ENCODE assay signal across 8 mouse cellular contexts in the genomic region with DNA sequence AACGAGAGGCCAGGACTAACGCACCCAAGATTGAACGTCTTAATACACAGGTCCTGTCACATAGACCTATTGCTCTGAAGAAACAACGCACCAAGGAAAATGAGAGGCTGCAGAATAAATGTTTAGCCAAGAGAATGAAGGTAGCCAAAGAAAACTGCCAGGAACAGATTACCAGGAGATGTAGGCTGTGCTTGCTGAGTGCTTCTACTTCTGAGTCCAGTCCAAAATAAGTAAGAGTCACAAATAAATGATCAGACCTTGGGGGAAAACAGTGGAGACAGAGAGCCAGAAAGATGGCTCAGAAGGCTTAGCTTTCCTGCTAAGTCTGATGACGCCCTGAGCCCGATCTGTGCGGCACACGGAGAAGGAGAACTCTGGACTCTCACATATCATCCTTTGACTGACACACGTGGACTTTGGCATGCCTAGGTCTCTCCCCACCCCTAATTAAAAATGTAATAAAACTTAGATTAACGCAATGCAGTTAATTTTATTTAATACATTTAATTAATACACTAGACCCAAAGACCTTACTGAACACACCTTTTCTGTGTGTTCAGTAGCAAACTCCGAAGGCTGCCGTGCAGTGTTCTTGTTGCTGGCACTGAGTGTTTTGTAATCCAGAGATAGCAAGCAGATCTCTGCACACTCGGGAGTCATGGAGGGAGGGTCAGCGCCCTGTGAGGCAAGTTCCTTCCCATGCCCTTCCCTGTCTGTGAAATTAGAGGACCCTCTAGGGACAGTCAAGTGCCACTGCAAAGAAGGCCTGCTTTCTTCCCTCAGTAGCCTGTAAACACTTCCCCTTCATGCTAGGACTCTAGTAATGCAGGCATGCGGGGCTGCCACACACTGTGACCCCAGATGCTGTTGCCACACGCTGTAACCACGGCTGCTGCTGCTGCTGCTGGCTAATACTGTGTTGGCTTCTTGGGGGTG. TPM values are rescaled to one million over a fixed set of nuclear protein-coding genes. Genes with fewer than 3 reads are reported as not detected.
DNase-seq lines count a peak whose midpoint lies in the region; ATAC-seq lines count a peak whose summit lies in the region.
"Had no signal": no experiment of that assay in that cellular context is flagged by ENCODE, and none has a peak within 500 bp of the region (broad histone marks: within the 10 kb centered on the region; RNA-seq: fewer than 3 reads in every experiment).

No protein-coding gene starts in this region.

- H3K4me1 ChIP-seq in kidney, embryonic 16.5 days (ENCODE audit: insufficient read depth, low read length), result peaks cover 13% of the 10 kb centered on the region
- H3K4me1 ChIP-seq in hindbrain, embryonic 11.5 days (replicated peaks; ENCODE audit: control insufficient read depth, insufficient read depth, low read length), result no peaks in the 10 kb centered on the region
- H3K4me1 ChIP-seq in neural tube, embryonic 15.5 days, result peaks cover 28% of the 10 kb centered on the region

- H3K9me3 ChIP-seq in kidney, embryonic 16.5 days (ENCODE audit: low read length), result no peaks in the 10 kb centered on the region
- no peaks in the 10 kb centered on the region for H3K9me3 ChIP-seq in hindbrain, embryonic 11.5 days (ENCODE audit: control insufficient read depth, low read length)
- H3K9me3 ChIP-seq in neural tube, embryonic 15.5 days (replicated peaks), result no peaks in the 10 kb centered on the region

- no peak overlapping the region for H3K4me3 ChIP-seq in kidney, embryonic 16.5 days (ENCODE audit: low read length)
- H3K4me3 ChIP-seq in hindbrain, embryonic 11.5 days (ENCODE audit: low read depth, low read length), result no peak overlapping the region
- H3K4me3 ChIP-seq in neural tube, embryonic 15.5 days (replicated peaks), result no peak overlapping the region

- H3K36me3 ChIP-seq in kidney, embryonic 16.5 days (ENCODE audit: insufficient read depth, low read length), result peaks cover 2% of the 10 kb centered on the region; the same call in 1 of the 2 replicates
- no peaks in the 10 kb centered on the region for H3K36me3 ChIP-seq in hindbrain, embryonic 11.5 days (ENCODE audit: control insufficient read depth, insufficient read depth, low read length)
- H3K36me3 ChIP-seq in neural tube, embryonic 15.5 days, result peaks cover 3% of the 10 kb centered on the region; the same call in 1 of the 2 replicates

- H3K9ac ChIP-seq in kidney, embryonic 16.5 days (replicated peaks; ENCODE audit: low read length), result no peak overlapping the region
- H3K9ac ChIP-seq in hindbrain, embryonic 11.5 days (ENCODE audit: low read depth, low read length), result no peak overlapping the region
- H3K9ac ChIP-seq in neural tube, embryonic 15.5 days (replicated peaks), result no peak overlapping the region

- no peaks in the 10 kb centered on the region for H3K27me3 ChIP-seq in kidney, embryonic 16.5 days (ENCODE audit: insufficient read depth, low read length)
- H3K27me3 ChIP-seq in hindbrain, embryonic 11.5 days (ENCODE audit: control insufficient read depth, insufficient read depth, low read length), result no peaks in the 10 kb centered on the region
- no peaks in the 10 kb centered on the region for H3K27me3 ChIP-seq in neural tube, embryonic 15.5 days (replicated peaks)

- ATAC-seq in kidney, embryonic 16.5 days (ENCODE audit: low FRiP score, low TSS enrichment), result no peak
- no peak for ATAC-seq in hindbrain, embryonic 11.5 days (ENCODE audit: low FRiP score)
- ATAC-seq in neural tube, embryonic 15.5 days (ENCODE audit: low FRiP score), result no peak
- ATAC-seq: forebrain, embryonic 16.5 days had no signal

- DNase-seq in kidney, postnatal 14 days, result no peak
- peak; percentile 51 for DNase-seq in brain, adult 2 months (ENCODE audit: low read depth, low spot score)
- peak; percentile 18 for DNase-seq in hindbrain, embryonic 11.5 days (ENCODE audit: low spot score)
- DNase-seq in spleen, postnatal 10 days (ENCODE audit: low spot score in 2 of 2), result no peak
- DNase-seq in adrenal gland, postnatal 36 days, result no peak

- peak overlapping the region; percentile 16; the same call in 1 of the 2 replicates for H3K27ac ChIP-seq in kidney, embryonic 16.5 days (ENCODE audit: low read length)
- no peak overlapping the region for H3K27ac ChIP-seq in hindbrain, embryonic 11.5 days (ENCODE audit: low read depth, low read length)
- H3K27ac ChIP-seq in neural tube, embryonic 15.5 days (replicated peaks), result peak overlapping the region; percentile 38

- 63% methylated on average over 17 of the region's 17 CpGs for WGBS in kidney, embryonic 16.5 days
- WGBS in hindbrain, embryonic 11.5 days, result 79% methylated on average over 17 of the region's 17 CpGs
- WGBS in neural tube, embryonic 15.5 days, result 67% methylated on average over 17 of the region's 17 CpGs

- H3K4me2 ChIP-seq in kidney, embryonic 16.5 days (replicated peaks; ENCODE audit: low read depth, low read length), result no peak overlapping the region
- H3K4me2 ChIP-seq in hindbrain, embryonic 11.5 days (replicated peaks; ENCODE audit: low read depth, low read length), result no peak overlapping the region
- no peak overlapping the region for H3K4me2 ChIP-seq in neural tube, embryonic 15.5 days

RNA-seq across cellular contexts. Expression of a gene that starts 18.9 kb away (rescaled TPM):
- 8.6 TPM in 2 replicates for polyA plus RNA-seq in kidney, embryonic 16.5 days (2015; fragmentation: Nextera tagmentation; extraction: Ambion mirVana)
- polyA plus RNA-seq in hindbrain, embryonic 11.5 days (2014; fragmentation: Nextera tagmentation; extraction: Ambion mirVana), result 8.1 and 8.4 TPM in 2 replicates
- 8.7 and 9.3 TPM in 2 replicates for polyA plus RNA-seq in neural tube, embryonic 15.5 days (2015; fragmentation: Nextera tagmentation; extraction: Ambion mirVana)
- total RNA-seq in adrenal gland, postnatal 36 days (2021), result 10 to 100 TPM; 53.2 to 55.4 TPM

RNA-seq across cellular contexts. Expression of a gene that starts 38.8 kb away (rescaled TPM):
- 7.9 and 8.0 TPM in 2 replicates for polyA plus RNA-seq in kidney, embryonic 16.5 days (2015; fragmentation: Nextera tagmentation; extraction: Ambion mirVana)
- polyA plus RNA-seq in hindbrain, embryonic 11.5 days (2014; fragmentation: Nextera tagmentation; extraction: Ambion mirVana), result 4.4 and 5.6 TPM in 2 replicates
- 5.8 and 6.0 TPM in 2 replicates for polyA plus RNA-seq in neural tube, embryonic 15.5 days (2015; fragmentation: Nextera tagmentation; extraction: Ambion mirVana)
- total RNA-seq in adrenal gland, postnatal 36 days (2021), result 10 to 100 TPM; 12.0 to 16.2 TPM

RNA-seq across cellular contexts. Expression of a gene that starts 51.0 kb away (rescaled TPM):
- 11.1 and 13.8 TPM in 2 replicates for polyA plus RNA-seq in kidney, embryonic 16.5 days (2015; fragmentation: Nextera tagmentation; extraction: Ambion mirVana)
- polyA plus RNA-seq in hindbrain, embryonic 11.5 days (2014; fragmentation: Nextera tagmentation; extraction: Ambion mirVana), result 7.4 and 10.7 TPM in 2 replicates
- 19.1 and 22.1 TPM in 2 replicates for polyA plus RNA-seq in neural tube, embryonic 15.5 days (2015; fragmentation: Nextera tagmentation; extraction: Ambion mirVana)
- 1 to 10 TPM; 2.2 to 3.4 TPM for total RNA-seq in adrenal gland, postnatal 36 days (2021)

RNA-seq across cellular contexts. Expression of a gene that starts 51.1 kb away (rescaled TPM):
- polyA plus RNA-seq in kidney, embryonic 16.5 days (2015; fragmentation: Nextera tagmentation; extraction: Ambion mirVana), result 220 and 234 TPM in 2 replicates
- 220 and 231 TPM in 2 replicates for polyA plus RNA-seq in hindbrain, embryonic 11.5 days (2014; fragmentation: Nextera tagmentation; extraction: Ambion mirVana)
- 309 and 343 TPM in 2 replicates for polyA plus RNA-seq in neural tube, embryonic 15.5 days (2015; fragmentation: Nextera tagmentation; extraction: Ambion mirVana)
- total RNA-seq in adrenal gland, postnatal 36 days (2021), result 100 to 1,000 TPM; 141 to 165 TPM

Comparison
In these comparisons a context has a peak if more than half of its experiments do, and no peak if none do; other contexts are left out.
1. DNase-seq: peak in brain, adult 2 months (single experiment) and hindbrain, embryonic 11.5 days (single experiment); none in kidney, postnatal 14 days (single experiment), spleen, postnatal 10 days (0 of 2) and adrenal gland, postnatal 36 days (0 of 2).